Mouse (Mus musculus): ENCODE results near the gene Otud5.
"Not testable (repeated sequence)": the region's sequence is repeated elsewhere in the genome, so short reads cannot be mapped to it uniquely, and the experiment has no call there.

Gene Otud5

GRCm38 (mm10) chrX:7841163-7842162 lies at the start of gene Otud5:
TSS of gene Otud5 (plus strand) at chrX:7841364.
- DNase-seq, result peak; percentile 94 to 98

DNA sequence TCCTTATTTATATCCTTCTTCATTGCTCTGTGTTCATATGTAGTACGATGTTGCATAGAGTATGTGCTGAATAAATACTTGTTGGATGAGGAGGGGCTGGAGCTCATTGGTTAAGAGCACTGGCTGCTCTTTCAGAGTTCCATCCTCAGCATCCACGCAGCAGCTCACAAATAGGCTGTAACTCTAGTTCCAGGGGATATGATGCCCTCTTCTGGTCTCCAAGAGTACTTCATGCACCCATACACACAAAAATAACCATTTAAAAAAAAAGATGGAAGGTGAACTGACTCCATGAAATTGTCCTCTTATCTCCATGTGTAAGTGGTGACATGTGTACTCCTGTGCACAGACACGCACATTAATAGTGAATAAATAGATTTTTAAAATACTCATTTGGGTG lies 47.8 kb upstream of the Otud5 start:
- DNase-seq, result no peak

DNA sequence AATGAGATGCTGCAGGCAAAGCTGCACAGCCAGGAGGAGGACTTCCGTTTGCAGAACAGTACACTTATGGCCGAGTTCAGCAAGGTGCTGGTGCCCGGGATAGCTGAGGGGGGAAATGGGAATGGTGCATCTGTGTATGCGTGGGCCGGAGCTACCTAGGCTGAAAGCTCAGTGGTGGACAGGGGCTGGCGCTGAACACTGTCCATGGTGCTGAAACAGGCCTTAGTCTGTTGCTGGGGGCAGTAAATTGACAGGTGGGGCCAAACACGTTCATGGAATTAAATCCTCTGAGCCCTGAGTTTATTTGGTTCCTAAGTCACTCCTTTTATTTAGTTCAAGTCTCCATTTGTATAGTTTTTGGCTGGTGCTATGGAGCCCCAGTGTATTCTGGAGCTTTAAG lies 46.1 kb upstream of the Otud5 start:
- DNase-seq, result peak; percentile 23 to 41

DNA sequence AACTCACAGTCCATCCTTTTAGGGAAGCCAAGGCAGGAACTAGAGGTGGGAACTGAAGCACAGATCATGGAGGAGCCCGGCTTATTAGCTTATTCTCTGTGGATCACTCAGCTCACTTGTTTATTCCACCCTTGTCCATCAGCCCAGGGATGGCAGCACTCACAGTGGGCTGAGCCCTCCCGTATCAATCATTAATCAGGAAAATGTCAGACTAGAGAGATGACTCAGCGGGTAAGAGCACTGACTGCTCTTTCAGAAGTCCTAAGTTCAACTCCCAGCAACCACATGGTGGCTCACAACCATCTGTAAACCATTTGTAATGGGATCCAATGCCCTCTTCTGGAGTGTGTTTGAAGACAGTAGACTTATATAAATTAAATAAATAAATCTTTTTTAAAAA lies 43.8 kb upstream of the Otud5 start:
- no peak for DNase-seq

DNA sequence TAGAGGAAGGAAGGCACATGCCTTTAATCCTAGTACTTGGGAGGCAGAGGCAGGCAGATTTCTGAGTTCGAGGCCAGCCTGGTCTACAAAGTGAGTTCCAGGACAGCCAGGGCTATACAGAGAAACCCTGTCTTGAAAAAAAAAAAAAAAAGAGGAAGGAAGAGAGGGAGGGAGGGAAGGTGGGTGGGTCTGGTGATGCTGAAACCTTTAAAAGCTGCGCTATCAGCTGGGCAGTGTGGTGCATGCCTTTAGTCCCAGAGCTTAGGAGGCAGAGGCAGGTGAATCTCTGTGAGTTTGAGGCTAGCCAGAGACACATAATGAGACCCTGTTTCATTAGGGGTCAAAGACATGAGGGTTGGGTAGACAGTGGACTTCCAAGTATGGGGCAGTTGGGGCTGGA lies 39.0 kb upstream of the Otud5 start:
- not testable (repeated sequence) for DNase-seq

DNA sequence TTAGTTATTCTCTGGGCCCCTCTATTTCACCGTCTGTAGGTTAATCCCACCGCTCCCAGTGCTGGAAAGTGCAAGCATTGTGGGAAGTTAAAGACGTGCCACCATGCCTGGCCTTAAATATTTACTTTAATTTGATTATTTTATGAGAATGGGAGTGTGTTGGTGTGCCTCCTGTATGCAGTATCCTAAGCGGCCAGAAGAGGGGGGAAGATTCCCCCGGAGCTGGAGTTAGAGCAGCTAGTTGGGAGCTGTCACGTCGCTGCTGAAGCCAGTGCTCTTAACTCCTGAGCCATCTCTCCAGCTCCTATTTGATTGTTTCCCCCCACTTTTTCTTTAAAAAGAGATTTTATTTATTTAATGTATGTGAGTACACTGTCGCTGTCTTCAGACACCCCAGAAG lies 26.1 kb upstream of the Otud5 start:
- peak in 1 of 2 experiments; percentile 46 for DNase-seq

GRCm38 (mm10) chrX:7821865-7822779 lies 19.0 kb upstream of the Otud5 start, which contains the start of gene Kcnd1:
TSS of gene Kcnd1 (plus strand) at chrX:7822289.
- peak; percentile 20 to 49 for DNase-seq

DNA sequence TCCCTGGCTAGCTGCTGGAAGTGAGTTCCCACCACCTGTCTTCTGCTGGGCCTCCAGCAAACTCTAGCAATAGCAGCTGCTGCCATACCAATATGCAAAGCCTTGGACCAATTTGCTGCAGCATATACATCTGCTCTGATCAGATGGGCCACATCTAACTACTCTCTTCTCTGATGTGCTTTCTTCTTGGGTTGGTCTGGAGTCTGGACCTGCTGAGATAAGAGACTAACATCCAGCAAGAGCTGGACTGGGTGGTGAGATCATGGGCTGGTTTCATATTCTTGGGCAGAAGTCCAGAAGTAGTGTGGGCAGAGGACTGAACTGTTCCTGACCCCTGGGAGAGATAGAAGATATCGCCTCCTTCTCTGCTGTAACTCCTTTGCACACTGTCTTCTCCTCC lies 4.0 kb upstream of the Otud5 start:
- DNase-seq, result no peak

GRCm38 (mm10) chrX:7840842-7841162 lies 362 bp upstream of the Otud5 start:
- no peak for DNase-seq

DNA sequence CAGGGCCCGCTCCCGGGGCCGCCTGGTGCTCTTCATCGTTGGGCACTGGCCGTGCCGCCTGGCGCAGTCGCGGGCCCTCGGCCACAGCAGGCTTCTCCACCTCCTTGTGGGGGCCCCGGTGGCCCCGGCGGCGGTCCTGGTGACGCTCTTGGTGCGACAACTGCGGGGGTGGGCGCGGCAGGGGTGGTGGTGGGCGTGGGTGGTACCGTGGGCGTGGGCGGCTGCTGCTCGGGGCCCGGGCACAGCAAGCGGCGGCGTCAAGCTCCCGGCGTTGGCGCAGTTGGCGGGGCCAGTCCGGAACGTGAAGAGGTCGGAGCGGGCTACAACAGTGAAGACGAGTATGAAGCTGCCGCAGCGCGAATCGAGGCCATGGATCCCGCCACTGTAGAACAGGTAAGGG lies 1.2 kb downstream of the Otud5 start:
- peak; percentile 37 to 38 for DNase-seq

DNA sequence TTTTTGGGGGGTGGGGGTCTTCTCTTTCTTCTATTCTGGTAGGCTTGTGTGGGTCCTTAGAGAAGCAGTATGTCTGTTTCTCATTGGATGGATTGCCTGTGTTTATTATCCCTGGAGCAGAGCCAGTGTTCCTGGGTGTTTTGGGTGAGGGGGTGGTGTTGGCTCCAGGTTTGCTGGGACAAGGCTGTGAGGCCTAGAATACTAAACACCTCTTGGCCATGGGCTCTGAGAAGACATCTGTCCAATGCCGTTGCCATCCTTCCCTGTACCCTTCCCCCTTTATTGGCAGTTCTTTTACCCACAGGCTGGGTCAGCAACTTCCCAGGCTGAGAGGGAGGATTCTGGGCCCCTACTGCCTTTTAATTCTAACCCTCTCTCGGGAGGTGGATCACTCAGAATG lies 6.7 kb downstream of the Otud5 start:
- no peak for DNase-seq

DNA sequence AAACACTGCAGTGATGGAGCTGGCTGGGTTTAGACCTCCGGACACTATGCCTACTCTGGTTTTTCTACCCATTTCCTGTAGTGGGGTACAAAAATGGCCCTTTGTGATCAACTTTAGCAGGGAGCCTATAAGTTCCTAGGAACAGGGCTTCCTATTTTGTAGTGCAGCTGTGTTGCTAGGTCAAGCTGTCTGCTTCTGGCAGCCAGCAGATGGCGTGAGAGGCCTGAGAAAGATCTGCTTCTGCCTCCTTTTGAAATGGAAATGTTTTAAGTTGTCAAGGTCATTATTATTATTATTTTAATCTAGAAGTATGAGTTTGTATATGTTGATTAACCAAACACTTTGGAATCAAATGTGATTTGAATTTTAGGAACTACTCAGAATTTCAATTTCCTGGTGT lies 13.4 kb downstream of the Otud5 start:
- DNase-seq, result peak; percentile 31 to 47

- no peak for DNase-seq
Observed at GRCm38 (mm10) chrX:7859191-7859753, 18.1 kb downstream of the Otud5 start.

DNA sequence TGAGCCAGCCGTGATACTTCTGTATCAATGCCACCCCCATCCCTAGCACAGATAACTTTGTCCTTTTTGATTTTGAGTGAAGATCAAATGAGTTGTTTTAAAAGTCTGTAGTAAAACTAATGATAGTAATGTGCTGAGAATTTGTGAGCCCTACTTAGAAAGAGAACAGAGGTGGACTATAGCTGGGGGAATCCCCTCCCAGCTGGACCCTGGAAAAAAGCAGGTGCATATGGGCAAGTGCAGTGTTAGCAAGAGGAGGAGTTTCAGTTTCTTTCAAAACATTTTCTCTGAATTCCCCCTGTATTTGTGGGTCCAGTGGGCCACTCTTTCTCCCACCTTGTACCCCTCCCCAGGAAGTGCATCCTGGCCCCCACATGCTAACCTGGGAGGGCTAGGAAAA lies 22.0 kb downstream of the Otud5 start:
- no peak for DNase-seq

- no peak for DNase-seq
Observed at GRCm38 (mm10) chrX:7864551-7864950, 23.4 kb downstream of the Otud5 start.

- DNase-seq, result no peak
Observed at GRCm38 (mm10) chrX:7865343-7865742, 24.2 kb downstream of the Otud5 start.

DNA sequence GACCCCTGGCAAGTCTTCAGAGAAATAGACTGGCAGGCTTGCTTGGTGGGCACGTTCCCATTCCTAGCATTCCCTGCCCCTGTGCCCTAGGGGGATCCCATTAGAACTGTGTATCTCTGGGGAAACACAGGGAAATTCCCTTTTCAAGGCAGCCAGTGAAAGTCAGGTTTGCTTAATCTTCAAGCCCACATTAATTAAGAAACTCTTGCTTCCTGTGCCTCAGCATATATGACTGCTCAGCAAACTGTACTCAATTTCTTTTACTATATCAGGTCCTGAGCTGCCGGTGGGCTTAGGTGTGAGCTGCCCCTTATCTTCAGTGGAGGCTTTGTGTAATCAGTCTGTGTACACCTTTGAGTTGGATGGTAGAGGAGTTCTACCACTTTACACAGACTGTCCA lies 24.6 kb downstream of the Otud5 start:
- DNase-seq, result no peak

DNA sequence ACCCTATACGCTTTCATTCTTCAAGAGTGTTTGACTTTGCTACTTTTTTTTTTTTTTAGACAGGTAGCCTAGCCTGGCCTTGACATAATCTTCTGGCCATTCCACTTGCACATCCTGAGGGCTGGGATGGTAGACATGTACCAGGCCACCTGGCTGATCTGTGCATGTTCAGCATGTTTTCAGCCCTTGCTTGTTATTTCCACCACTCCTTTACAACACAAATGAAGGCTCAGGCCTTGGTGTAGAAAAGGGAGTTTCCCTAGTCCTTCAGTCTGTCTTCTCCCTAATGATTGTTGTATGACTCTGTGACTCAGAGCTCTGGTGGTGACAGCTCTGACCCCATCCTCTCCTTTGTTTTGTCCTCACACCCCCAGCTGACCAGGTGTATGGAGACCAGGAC lies 26.0 kb downstream of the Otud5 start:
- no peak for DNase-seq

DNA sequence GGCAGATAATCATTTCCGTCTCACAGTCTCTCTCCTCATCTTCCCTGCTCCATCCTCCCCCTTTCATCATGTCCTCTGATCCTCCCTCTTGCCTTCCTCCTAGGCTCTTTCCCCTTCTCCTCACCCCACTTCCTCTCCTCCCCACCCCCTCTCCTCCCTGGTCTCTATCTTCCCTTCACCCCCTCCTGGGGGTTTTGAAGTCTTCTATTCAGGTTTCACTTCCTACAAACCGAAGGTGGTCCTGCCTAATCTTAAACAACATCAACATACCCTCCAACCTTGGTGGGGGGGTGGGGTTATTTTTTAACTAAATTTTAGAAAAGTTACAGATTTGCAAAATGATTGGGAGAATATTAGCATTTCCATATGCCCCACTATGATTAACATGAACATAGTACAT lies 27.3 kb downstream of the Otud5 start:
- DNase-seq, result no peak

DNA sequence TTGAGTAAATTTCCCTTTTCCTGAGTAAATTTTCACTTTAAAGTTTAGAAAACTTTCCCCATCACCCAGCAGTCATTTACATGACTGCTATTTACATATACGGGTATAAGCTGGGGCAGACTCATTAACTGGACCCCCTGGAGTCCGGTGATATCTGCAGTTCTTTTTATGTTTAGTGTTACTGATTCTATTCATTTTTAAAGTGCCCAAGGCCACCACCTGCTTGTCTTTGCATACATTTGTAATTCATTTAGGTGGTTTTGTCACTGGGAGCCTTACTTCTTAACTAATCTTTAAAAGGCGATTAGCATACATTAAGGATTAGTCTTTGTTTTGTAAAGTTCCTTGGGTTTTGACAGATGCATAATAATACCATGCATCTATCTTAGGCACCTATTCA lies 28.7 kb downstream of the Otud5 start:
- no peak for DNase-seq

DNA sequence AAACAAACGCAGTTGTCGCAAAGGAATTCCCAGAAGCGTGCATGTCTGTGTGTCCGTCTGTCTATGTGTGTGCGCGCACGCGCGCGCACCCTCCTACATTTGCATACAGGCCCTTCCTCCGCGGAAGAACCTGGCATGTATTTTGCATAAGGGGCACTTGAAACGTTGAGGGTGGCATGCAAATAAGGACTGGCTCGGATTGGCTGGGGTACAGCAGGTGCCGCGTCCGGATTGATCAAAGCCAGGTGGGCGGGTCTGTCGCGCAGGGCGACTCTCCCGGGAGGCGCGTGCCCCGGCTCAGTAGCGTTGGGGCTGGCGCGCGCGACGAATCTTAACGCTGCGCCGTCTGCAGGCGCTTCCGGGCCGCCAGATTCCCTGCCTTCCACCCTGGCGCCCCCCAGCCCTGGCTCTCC lies 36.8 kb downstream of the Otud5 start, which contains the start of gene Pim2:
Gene Pim2 (plus strand): TSS at position 256 of the 413 bp plus-strand sequence.
- peak; percentile 84 to 91 for DNase-seq

DNA sequence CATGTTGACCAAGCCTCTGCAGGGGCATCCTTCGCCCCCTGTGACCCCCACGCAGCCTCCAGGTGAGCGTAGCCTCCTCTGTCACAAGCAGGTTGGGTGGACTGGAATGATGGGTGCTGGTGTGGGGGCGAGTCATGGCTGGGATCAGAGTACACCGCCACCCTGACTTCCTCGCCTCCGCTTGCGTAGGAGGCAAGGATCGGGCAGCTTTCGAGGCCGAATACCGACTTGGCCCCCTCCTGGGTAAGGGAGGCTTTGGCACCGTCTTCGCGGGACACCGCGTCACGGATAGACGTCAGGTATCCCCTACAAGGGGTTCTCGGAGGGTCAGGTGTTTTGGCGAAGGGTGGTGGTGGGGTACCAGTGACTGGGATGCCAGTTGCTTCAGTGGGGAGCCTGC lies 37.3 kb downstream of the Otud5 start:
- peak in 1 of 2 experiments; percentile 14 for DNase-seq

DNA sequence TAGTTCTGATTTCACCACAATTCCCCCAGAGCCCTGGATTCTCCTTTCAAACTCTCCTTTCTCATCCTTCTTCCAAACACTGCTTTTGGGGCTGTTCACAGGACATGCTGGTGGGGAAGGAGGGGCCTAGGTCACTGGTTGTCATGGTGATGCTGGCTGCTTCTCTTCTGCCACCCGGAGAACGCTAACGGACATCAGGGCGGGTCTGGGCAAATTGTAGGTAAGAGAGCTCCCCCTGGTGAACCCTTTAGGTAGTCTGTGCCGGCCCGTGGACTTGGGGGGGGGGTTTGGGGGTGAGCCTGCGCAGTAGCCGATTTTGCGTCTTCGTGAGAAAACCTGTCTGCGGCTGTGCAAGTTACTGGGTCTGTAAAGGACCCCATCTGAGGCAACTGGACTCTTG lies 38.7 kb downstream of the Otud5 start:
- DNase-seq, result peak; percentile 70 to 76

Measured in lung, postnatal 4 days (tissue).